Mouse (Mus musculus) megakaryocyte, embryonic 14.5 days (primary cell): ENCODE measurements at regions not wholly inside any gene's neighbourhood (a gene's known extent, or its start where the extent isn't known, plus 50 kb on each side); places are given as distances from the start of the nearest gene placed in this dataset.

Source experiments
- FLI1 ChIP-seq: IDR thresholded peaks from 2 replicates; pipeline ENCODE4 v1.6.1; 2012; ENCODE audit warnings: low read length, inconsistent platforms, mixed read lengths
- GATA1 ChIP-seq: IDR thresholded peaks from 3 replicates; pipeline ENCODE4 v1.6.1; 2012; ENCODE audit warnings: mixed read lengths, low read length, inconsistent platforms, borderline replicate concordance

- TF ChIP-seq GATA1 (no peak), FLI1 (no peak)
Measured at GRCm38 (mm10) chr15:96059623-96060022, 227.7 kb upstream of the Arid2 start.
